Mouse (Mus musculus) urinary bladder, postnatal 4 days (tissue): ENCODE data around the gene Cyth1.

Experiments used
- DNase-seq, 2 experiments: peaks; one replicate each; pipeline ENCODE4 v3.0.0; 2021 to 2022; ENCODE audit warnings: low spot score in 2 of 2

Gene Cyth1

DNA sequence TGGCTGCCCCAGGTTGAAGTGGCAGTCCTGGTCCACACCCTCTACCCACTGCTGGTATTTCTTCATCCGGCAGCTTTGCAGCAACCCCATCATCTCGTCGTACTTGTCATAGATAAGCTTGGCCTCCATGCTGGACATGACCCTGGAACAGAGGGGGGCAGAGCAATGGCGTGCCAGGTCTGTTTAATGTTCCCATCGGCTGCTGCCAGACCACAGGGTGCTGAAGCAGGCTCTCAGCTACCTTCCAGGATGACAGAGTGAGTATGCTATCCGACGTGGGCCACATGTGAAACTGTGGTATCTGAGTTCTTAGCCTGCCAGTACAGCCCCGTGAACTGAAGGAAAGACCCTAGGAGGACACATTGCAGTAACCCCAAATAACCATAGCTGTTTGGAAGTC is 129.6 kb downstream of the Cyth1 start:
- no peak for DNase-seq

DNA sequence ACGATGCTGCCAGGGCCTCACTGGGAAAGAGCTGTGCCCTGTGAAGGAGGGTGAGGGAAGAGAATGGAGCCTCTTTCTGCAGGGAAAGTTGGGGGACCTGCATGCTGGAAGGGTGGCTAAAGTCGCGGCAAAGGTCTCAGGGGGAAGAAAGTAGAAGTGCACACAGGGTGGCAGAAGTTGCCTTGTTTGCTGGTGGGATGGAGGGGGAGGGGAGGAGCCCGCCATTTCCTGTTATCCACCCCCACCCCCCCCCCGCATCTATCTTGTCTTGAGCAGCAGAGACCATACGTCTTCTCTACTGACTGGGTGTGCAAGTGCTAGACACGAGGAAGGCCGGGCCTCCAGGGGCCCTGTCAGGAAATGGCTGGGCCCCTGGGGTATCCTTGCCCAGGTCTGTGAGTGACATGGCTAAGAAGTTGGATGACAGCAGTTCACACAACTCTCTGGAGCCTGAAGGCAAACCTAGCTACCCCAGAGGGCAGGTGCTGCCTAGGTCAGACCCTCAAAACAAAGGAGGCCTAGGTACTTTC is 133.7 kb downstream of the Cyth1 start:
- DNase-seq, result no peak

DNA sequence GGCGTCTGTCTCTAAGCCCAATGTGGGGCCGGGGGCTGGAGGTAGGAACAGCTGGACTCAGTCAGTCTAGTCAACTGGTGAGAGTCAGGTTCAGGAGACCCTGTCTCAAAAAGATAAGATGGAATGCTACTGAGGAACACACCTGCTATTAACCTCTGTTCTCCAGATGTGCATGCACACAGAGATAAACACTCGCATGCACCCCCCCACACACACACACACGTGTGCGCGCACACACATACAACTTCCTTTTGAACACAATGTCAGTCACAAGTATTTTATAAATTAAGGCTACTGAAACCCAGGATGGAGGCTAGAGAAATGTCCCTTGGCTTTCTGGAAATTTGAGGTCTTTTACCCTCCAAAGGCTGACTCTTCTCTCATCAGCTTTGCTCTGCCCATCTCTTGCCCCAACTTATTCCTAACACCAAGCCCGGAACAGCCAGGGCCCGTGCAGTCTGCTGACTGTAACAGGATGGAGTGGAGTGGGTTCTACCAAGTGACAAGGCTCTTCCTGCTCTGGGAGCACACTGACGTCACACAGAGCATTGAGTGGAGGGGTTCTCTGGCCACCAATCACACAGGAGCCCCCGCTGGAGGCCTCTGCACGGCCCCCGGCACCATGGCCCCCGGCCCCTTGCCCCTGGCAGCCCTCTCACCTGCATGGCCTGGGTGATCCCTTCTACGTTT is 134.7 kb downstream of the Cyth1 start:
- DNase-seq, result no peak

DNA sequence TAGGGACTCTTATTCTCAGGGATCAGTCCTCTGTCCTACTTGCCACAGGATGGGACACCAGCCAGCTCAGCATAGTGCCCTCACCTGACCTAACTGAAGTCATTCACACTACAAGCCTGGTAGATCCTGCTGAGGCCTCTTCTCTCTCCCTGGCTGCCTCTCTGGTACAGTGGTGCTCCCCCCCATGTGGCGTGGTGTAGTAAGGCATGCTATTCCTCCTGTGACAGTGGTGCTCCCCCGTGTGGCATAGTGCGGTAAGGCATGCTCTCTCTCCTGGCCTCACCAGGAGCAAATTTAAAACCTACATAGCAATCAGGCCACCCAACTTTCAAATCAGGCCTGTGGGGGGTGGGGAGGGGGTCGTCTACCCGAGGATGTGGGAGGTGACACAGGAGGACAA is 144.4 kb downstream of the Cyth1 start:
- DNase-seq, result peak; percentile 66 to 88

DNA sequence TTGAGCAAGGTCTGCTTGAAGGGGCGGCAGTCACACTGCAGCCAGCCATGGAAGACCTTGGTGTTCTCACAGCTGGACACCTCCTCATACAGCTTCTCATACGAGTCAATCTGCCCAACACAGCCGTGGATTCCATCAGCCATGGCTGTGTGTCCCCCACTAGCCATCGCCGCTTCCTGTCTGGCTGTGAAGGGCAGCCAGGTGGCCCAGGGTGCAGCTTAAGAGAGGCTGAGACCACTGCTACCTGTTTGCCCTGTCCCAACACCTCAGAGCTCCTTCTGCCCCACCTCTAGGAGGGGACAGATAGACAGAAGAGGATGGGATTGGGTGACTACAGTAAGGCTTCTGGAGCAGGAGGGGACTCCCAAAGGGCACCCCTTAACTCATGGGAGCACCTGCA is 145.0 kb downstream of the Cyth1 start:
- DNase-seq, result no peak

DNA sequence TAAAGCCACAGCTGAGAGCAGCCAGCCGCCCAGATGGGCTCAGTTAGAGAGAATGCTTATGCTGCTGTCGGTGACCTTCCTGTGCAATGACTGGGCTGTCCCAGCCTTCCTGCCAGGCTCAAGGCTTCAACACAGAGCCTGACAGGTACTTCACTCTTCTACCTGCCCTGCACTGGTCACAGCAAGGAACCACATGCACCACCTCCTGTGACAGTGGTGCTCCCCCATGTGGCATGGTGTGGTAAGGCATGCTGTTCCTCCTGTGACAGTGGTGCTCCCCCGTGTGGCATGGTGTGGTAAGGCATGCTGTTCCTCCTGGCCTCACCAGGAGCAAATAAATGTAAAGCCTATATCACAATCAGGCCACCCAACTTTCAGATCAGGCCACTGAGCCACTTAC is 145.6 kb downstream of the Cyth1 start:
- DNase-seq, result peak; percentile 73 to 88

DNA sequence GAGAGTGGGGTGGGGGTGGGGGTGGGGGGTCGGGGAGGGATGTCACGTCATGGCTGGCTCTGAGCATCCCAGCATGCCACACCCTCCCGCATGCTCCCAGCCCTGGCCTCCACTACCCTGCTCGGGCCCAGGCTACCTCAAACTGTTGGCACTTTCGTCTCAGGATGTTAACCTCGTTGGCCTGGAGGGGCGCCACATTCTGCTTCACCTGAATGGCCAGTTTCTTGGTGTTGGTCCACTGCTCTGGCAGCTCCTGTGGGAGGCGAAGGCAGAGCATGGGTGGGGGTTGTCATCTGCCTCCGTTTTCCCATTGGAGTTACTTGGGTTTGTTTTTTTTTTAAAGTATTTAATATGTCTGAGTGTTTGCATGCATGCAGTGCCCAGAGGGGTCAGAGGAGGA is 147.3 kb downstream of the Cyth1 start:
- DNase-seq, result no peak

DNA sequence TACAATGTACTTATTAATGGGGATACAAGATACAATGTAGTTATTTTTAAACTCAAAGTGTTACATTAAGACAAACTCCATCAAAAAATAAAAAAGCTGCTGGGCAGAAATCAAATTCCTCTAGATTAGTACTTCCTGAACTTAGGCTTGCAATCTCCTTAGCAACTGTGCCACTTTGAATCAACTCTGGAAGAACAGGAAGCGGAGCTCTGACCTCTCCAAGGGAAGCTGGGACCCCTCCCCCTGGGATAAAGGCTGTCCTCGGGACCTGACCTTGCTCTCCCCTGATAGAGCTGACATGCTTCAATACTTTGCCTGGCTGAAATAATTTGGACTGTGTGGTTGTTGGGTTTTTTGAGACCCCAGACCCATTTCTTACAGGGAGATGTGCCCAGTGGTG is 151.7 kb downstream of the Cyth1 start:
- no peak for DNase-seq

DNA sequence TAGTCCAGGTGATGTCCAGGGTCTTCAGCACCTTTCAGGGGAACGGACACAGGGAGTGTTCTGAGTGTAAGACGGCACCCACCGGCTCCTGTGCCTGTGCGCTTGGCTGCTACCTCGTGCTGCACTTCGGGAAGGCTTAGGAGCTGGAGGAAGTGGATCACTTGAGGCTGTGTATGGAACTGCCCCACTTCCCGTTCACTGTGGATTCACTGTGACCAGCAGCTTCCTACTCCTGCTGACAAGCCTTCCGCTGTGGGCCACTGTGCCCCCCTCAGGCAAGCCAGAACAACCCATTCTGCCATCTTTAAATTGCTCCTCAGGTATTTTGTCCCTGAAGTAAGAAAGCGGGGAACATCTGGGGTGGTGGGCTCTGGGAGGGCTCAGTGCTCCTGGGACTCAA is 153.4 kb downstream of the Cyth1 start:
- DNase-seq, result no peak

DNA sequence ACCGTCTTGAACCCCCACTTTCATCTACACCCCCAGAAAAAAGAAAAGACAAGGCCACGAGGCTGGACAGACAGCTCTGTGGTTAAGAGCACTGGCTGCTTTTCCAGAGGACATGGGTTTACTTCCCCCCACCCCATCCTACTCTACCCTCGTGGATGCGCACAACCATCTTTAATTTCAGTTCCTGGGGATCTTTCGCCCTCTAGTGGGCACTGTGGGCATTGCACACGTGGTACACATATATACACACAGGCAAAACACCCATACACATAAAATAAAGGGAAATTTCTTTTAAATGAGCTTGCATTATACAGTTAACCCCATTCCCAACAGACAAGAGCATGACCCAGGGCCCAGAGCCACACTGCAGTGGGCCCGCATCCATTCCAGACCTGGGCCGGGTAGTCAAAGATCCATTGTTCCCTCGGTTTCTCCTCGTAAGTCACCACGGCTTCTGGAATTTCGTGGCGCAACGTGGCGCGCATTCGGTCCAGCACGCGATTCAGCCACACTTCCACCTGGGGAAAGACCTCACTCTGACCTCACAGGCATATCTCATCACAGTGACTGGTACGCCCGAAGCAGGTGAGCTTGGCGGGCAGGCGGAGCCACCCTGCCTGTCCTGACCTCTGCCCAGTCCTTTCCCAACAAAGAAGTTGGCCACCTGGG is 157.3 kb downstream of the Cyth1 start:
- DNase-seq, result no peak

DNA sequence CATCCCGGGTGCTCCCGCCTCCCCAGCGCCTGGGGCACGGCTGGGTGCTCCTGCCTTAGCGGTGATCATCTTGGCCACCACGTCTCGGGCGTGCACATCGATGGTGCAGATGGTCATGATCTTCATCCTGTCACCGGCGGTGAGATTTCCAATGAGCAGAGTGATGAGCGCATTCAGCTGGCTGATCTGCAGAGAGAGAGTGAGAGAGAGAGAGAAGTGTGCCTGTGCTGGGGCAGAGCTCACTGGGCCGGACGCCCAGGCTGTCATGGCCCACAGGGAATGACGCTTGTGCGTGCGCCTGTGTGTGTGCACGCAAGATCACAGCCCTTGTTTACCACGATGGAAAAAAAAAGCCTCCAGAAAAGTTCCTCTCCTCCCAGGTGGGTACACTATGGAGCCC is 159.5 kb downstream of the Cyth1 start:
- no peak for DNase-seq

DNA sequence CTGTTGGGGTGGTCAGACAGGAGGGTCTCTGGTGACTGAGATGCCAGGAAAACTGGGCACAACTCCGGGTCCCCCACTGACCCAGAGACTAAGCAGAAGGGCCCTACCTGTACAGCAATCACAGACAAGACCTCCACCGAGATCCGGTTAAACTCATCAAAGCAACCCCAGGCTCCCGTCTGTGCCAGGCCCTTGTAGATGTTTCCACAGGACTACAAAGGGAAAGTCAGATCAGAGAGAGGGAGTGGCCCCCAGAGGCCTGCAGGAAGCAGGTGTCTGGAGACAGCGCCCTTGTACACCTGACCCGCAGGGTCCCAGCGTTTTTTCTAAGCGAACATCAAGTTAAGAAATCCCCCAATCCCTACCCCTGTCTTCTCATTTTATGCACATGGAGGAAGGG is 162.4 kb downstream of the Cyth1 start:
- DNase-seq, result no peak

DNA sequence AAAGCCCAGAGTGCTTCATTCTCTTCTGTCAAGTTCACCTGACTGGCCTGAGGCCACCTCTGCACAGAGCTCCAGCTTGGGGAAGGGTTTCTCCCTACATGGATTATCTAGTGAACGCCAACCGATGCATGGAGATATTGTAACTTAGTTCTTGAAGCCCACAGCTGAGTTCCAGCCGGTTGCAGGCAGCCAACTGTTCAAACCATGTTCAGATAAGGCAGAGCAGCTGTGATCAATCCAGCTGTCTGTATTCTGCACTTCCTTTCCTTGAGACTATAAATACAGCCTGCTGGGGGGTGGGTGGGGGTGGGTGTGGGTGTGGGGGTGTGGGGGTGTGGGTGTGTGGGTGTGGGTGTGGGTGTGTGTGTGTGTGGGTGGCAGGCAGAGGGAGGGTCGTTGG is 163.2 kb downstream of the Cyth1 start:
- DNase-seq, result no peak

DNA sequence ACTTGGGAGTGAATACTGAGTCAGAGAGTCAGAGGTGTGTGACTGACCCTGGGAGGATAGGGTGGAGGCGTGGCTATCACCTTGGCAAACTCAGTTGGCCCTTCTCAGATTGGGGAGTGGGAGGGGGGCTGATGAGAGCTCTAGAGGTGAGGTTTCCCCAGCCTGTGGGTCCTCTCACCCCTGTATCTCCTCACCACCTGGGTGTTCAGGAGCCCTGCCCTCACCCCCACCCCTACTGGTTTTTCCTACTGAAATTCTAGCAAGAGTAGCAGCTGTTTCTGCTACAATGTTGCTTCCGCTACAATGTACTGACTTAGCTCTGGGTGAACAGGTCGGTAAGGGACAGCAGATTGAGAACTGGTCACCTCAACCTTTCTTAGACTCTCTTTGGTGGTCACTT is 164.1 kb downstream of the Cyth1 start:
- DNase-seq, result no peak

DNA sequence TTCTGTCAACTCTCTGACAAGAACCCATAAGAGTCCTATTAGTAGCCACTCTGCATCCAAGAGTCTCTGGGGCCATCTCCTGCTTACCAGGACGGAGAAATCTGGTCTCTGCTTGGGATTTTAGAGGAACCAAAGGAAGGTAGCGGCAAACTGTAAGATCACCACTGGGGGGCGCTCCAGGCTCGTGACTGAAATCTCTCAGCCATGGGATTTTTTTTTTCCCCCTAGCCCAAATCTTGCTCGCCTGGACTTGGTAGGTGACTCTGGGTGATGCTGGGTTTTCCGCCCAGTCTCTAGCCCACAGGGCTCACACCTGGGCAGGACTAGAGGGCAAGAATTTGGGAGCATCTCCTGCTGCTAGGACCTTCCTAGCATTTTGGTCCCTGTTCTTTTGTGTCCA is 164.6 kb downstream of the Cyth1 start:
- DNase-seq, result peak; percentile 39 to 80

DNA sequence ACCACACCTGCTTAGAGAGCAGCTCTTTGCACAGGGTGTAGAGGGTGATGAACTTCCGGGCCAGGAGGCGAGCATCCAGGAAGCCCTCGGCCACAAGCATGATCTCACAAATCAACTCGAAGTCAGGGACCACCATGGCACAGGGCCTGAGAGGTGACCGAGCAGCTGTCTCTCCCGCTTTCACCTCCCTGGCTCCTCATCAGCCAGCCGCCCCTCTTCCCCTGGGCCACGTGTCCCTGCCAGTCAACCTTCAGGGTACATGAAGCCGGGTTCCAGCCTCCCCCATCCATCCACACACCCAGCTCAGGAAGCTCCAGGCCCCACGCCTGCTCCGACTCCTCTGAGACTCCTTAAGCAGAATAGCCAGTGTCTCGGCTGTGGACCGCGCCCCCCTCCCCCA is 166.1 kb downstream of the Cyth1 start:
- DNase-seq, result no peak
